Mouse (Mus musculus): ENCODE results near the gene Wdr46. TPM values are rescaled to one million over a fixed set of nuclear protein-coding genes. Genes with fewer than 3 reads are reported as not detected.

The Wdr46 gene
- total RNA-seq, 2 experiments from 2014 or later, result 21.8 to 24.8 TPM

DNA sequence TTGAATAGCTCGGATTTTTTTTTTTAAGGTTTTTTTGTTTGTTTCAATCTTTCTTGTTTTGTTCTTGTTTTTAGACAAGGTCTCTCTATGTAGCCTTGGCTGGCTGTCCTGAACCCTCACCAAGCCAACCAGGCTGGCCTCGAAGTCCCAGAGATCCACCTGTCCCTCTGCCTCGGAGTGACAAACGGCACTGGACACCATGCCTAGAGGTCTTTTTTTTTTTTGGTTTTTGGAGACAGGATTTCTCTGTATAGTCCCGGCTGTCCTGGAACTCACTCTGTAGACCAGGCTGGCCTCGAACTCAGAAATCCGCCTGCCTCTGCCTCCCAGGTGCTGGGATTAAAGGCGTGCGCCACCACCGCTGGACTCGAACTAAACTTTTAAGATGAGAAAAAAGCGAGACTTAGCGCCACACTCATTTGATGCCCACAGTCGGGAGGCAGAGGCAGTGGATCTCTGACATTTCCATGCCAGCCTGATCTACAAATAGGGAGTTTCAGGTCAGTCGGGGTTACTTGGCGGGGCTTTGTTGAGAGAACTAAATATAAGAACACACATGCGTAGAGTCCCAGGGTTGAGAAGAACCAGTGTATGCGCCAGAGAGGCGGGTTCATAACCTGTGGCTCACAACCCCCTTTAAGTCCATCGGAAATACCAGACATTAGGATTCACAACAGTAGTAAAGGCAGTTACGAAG lies 12.1 kb upstream of the Wdr46 start:
- DNase-seq (ENCODE audit: low spot score in 2 of 2), result no peak

DNA sequence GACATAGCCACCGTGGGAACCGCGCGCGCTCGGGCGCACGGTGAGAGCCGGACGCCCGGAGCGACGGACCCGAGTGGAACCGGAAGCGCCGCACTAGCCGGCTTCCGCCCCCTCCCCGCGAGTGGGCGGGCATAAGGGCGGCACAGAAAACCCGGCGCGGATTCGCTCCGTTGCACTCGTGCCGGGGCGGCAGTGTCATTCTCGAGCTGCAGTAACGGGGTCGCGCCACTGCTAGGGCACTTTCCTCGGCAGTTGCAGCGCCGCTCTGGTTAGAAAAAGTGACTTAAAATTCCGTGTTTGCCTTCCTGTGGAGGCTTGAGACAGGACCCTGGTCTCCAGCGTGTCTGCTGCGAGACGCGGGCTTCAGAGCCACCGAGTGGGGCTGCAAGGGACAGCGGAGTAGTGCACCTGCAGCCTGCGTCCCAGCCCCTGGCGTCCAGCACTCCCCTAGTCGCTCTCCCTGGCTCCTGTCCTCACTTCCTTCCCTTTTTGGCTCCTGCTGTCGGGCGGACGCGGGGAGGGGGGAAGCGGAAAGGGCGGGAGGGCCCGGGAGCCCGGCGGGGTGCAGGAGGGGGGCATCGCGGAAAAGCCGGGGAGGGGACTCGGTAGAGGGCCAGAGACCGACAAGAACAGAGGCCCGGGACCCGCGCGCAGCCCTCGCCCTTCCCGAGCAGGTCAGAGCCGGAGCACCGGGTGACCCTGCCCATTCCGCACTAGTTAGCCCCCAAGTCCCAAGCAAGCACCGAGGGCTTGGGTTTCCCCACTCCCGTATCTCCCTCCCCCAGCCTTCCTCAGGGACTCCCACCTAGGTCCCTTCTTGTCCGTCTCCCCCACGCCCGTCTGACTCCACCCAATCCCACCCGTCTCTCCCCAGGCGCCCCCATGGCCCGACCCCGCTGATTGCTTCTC lies 10.8 kb upstream of the Wdr46 start, which contains the start of gene Rgl2:
TSS of gene Rgl2 (plus strand) at position 173 of the 909 bp plus-strand sequence.
- DNase-seq (ENCODE audit: low spot score in 2 of 2), result peak; percentile 94 to 97

DNA sequence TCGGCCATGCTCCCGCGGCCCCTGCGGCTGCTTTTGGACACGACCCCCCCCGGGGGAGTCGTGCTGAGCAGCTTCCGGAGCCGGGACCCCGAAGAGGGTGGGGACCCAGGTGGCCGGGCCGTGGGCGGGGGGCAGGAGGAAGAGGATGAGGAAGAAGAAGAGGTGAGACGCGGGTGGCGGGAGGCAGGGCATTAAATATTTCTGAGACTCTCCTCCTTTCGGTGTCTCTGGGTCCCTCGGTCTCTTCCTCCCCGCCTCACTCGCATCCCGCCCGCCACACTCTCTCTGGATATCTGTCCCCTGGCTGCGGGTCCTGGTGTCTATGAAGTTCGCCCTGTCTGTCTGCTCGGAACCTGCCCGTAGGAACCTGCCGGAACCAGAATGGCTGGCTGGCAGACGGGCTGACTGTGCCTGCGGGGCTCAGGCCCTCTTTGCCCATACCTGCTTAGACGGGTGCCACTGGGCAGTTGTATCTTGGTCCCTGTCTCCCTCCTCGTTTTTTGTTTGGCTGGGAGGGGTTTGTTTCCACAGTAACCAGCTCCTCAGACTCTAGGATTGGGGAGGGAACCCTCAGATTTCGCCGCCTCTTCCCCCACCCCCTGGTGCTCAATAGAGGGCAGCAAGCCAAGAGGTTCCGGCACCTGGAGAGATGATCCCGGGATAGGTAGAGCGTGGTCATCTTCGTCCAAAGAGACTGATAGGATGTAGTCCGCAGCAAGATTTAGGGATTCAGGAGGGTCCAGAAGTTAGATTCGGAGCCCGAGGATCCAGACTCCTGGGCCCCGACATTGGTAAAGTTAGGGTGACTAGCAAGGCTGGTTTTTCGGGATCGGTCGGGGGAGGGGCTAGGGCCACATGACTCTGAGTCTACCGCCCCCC lies 9.9 kb upstream of the Wdr46 start:
- DNase-seq (ENCODE audit: low spot score in 2 of 2), result peak; percentile 54 to 65

DNA sequence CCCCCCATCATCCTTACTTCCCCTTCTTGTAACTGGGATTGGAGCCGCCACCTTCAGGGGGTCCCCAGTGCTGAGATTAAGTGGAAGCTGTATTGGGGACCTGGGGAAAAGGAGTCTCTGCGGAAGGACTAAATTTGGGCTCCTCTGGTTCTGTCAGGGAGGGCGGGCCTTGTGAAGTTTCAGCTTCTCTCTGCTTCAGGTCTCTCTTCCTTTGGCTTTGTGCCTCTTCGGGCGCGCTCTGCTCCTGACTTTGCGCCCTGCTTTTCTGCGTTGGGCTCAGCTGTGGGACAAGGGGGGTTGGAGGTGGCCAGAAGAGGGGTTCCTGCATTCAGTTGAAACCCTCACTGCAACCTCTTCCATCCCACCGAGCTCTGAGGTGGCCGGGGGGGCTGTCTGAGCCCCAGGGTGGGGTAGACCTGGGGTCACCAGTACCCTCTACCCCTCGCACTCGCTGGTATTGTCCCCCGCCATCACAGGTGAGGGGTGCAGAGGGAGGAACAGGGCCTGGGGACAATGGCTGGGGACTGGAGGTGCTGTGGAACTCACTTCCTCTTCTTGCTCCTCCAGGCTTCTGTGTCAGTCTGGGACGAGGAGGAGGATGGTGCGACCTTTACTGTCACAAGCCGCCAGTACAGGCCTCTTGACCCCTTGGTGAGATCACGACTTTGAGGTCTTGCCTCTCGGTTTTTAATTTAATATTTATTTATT lies 9.1 kb upstream of the Wdr46 start:
- no peak for DNase-seq (ENCODE audit: low spot score in 2 of 2)

DNA sequence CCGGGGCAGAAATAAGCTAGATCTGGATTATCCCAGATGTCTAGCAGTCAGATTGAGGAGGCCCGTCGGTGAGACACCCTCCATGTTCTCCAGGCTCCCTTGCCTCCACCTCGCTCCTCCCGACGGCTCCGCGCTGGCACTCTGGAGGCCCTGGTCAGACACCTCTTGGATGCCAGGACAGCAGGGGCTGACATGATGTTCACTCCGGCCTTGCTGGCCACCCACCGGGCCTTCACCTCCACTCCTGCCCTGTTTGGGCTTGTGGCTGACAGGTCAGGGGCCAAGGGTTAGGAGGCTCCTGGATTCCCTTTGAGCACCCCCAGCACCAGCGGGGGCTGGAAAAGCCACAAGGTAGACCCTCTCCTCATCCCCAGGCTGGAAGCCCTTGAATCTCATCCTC lies 8.5 kb upstream of the Wdr46 start:
- DNase-seq (ENCODE audit: low spot score in 2 of 2), result no peak

DNA sequence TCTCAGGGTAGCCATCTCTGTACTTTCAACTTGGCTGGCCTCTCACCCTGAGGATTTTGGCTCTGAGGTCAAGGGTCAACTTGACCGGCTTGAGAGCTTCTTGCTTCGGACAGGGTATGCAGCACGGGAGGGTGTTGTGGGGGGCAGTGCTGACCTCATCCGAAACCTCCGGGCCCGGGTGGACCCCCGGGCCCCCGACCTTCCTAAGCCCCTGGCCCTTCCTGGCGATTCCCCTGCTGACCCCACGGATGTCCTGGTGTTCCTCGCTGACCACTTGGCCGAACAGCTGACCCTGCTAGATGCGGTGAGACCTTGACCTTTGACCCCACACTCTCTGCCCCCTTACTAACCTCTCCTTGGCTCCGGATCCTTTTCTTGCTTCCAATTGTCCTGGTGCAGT lies 8.0 kb upstream of the Wdr46 start:
- no peak for DNase-seq (ENCODE audit: low spot score in 2 of 2)

DNA sequence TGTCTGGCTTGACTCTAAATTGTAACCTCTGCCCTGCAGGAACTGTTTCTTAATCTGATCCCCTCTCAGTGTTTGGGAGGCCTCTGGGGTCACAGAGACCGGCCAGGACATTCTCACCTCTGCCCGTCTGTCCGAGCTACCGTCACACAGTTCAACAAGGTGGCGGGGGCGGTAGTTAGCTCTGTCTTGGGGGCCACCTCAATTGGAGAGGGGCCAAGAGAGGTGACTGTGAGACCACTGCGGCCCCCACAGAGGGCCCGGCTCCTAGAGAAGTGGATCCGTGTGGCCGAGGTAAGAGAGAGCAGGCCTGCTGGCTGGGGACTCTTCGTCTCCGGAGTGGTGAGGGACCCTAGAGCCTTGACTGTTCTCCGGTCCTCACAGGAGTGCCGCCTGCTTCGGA lies 7.5 kb upstream of the Wdr46 start:
- no peak for DNase-seq (ENCODE audit: low spot score in 2 of 2)

DNA sequence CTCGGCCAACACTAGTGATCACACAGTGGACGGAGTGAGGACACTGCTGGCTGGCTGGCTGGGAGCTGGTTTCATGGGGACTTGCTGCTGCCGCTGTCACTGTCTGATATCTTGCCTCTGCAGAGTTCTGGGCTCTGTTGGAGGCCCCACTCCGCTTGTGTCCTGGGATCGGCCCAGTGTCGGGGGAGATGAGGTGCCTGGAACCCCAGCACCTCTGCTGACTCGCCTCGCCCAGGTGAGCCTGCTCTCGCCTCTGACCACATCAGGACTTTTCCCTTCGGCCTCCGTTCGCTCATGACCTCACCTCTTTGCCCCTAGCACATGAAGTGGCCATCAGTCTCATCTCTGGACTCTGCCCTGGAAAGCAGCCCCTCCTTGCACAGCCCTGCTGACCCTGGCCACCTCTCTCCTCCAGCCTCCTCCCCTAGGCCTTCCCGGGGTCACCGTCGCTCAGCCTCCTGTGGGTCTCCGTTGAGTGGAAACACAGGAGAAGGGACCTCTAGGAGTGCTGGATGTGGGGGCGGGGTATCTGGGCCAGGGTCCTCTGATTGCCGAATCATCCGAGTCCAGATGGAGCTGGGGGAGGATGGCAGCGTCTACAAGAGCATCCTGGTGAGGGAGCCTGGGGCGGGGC lies 4.9 kb upstream of the Wdr46 start:
- no peak for DNase-seq (ENCODE audit: low spot score in 2 of 2)

DNA sequence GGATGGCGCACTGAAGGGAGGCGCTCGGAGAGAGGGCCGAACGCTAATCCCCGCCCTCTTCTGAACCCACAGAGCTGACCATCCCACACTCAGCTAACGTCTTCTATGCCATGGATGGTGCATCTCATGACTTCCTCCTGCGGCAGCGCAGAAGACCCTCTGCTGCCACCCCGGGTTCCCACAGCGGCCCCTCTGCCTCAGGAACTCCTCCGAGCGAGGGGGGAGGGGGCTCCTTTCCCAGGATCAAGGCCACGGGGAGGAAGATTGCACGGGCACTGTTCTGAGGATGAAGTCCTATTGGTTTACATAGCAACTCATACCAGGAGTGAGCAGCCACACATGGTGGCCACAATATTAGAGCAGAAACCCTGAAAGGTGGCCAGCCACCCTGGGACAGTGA lies 3.5 kb upstream of the Wdr46 start:
- DNase-seq (ENCODE audit: low spot score in 2 of 2), result no peak

DNA sequence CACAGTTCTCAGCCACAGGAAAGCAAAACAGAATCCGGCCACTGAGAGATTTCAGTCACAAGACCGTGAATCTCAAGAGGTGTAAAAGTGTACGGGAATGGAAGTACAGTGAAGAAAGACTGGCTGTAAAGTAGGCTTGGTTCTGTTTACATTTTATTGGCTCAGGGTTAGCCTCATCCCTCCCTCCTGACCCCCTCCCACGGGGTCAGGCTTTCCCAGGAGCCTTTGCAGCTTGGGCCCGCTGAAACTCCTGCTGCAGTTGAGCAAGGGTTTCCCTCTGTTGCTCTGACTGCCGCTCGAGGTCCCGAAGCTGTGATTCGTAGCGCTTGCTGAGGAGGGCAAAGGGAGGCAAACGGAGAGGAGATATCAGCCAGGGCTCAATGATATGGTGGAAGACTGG lies 1.7 kb upstream of the Wdr46 start:
- DNase-seq (ENCODE audit: low spot score in 2 of 2), result no peak

DNA sequence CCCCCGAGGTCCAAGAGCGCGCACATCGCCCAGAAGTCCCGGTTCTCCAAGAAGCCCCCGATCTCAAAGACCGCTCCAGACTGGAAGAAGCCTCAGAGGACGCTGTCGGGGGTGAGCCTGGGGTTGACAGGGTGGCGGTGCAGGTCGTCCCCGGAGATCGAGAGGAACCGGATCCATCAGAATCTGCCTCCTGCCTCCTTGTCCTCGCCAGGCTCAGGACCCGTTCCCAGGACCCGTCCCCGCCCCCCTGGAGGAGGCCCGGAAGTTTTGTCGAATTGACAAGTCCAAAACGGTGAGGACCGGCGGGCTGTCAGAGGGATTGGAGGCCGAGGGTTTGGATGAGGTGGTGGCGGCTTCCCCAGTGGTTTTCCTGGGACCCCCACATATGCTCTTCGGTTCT lies 521 bp downstream of the Wdr46 start:
- DNase-seq (ENCODE audit: low spot score in 2 of 2), result no peak

DNA sequence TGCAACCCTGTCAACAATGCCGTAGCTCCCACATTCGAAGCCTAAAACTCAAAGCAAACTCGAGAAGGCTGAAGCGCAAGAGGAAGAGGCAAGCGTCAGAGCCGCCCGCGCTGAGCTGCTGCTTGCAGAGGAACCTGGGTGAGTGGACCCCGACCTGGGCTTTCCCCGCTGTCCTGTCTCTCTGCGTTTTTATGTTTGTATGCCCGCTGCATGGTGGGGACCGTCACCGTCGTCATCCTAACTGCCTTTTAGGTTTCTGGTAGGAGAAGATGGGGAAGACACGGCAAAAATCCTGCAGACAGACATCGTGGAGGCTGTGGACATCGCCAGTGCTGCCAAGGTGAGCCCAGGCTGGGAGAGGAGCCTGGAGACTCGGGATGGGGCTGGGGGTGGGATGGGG lies 921 bp downstream of the Wdr46 start:
- no peak for DNase-seq (ENCODE audit: low spot score in 2 of 2)

DNA sequence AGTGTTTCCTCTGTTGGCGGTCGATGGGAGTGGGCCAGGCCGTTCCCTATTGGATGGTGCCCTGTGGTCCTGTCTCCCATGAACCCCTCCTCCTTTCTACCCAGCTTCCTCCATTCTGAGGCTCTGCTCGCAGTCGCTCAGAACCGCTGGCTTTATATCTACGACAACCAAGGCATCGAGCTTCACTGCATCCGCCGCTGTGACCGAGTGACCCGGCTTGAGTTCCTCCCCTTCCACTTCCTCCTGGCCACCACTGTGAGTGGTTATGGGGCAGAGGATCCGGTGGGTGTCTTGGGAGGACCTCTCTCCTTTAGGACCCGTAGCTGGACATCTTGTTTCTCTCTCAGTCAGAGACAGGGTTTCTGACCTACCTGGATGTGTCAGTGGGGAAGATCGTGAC lies 3.0 kb downstream of the Wdr46 start:
- DNase-seq (ENCODE audit: low spot score in 2 of 2), result no peak

DNA sequence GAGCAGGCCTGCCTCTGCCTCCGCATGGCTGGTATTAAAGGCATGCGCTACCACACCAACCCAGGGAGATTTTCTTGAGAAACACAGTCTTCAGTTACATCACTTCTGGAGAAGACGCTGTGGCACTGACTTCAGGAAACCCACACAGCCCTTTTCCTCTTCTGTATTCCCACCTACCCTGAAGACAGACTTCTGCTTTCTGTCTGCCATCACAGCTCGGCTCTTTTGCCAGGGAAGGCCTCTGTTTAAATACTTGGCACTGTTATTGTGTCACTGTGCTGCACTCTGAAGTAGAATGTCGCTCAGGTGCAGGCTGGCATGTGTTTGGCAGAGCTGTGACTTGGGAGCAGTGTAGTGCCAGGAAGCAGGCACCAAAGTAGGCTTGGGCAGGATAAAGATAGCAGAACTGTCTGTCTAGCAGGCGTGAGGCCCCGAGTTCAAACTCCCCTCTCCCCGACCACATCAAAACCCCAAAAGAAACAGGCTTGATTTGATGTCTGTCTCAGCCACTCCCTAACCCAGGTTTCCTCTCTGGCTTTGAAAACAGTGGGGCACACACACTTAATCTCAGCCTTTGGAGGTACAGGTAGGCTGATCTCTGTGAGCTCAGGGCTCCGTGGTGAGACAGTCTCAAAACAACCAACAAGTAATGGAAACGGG lies 7.1 kb downstream of the Wdr46 start:
- no peak for DNase-seq (ENCODE audit: low spot score in 2 of 2)

DNA sequence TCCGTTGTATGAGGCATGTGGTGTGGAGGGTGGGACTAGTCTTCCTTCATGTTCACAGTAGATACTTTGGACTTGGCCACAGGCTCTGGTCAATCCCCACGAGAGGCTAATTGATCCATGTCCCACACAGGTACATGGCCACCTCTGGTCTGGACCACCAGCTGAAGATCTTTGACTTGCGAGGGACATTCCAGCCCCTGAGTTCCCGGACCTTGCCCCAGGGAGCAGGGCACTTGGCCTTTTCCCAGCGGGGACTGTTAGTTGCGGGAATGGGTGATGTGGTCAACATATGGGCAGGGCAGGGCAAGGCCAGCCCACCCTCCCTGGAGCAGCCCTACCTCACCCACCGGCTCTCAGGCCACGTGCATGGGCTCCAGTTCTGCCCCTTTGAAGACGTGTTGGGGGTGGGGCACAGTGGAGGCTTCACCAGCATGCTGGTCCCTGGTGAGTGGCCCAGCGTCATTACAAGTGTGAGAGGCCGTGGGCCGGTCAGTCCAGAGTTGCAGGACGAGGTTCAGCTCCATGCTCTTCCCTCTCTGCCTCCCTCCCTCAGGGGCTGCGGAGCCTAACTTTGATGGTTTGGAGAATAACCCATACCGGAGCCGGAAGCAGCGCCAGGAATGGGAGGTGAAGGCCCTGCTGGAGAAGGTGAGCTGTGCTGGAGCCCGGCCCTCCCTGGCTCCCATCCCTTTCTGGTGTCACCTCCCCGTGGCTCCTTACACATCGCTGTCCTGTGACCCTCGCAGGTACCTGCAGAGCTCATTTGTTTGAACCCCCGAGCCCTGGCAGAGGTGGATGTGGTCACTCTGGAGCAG lies 7.8 kb downstream of the Wdr46 start:
- no peak for DNase-seq (ENCODE audit: low spot score in 2 of 2)

DNA sequence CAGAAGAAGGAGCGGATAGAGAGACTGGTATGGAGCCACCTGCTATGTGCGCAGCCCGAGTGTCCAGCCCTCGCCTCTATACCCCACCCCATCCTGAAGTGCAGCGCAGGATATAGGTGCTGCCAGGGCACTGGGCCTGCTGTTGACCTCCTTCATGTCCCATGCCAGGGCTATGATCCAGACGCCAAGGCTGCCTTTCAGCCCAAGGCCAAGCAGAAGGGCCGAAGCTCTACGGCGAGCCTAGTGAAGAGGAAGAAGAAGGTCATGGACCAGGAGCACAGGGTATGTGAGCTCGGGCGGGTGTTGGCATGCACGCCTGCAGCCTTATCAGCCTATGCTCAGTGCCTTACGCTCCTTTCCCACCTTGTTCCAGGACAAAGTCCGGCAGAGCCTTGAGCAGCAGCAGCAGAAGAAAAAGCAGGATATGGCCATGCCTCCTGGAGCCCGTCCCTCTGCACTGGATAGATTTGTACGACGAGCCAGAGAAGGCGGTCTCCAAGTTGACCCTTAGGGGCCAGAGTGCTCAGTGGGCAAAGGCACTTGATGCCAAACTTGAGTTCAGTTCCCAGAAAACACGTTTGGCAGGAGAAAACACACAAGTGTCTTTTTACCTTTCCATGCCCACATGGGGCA lies 8.6 kb downstream of the Wdr46 start:
- DNase-seq (ENCODE audit: low spot score in 2 of 2), result no peak

DNA sequence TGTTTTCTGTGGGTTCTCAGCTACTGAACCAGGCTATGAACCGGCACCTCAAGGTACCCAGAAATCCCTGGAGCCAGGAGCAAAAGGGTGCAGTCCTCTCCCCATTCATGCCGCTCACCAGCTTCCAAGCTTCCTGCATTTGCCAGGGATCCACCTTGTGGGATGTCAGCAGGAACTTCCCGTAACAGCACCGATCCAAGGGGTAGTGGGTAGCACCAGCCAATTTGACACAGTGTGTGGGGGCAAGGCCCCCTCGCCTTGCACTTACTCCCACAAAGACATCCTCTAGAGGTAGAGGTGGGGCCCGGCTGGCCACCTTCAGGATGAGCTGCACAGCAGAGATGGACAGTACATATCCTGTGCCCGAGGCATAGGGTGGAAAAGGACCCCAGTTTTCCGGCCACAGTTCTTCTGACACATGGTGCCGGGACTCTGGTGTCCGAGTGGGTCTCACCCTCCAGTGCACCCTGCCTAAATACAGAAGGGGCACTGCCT lies 9.7 kb downstream of the Wdr46 start:
- DNase-seq (ENCODE audit: low spot score in 2 of 2), result no peak

All from layer of hippocampus, postnatal 10 days (tissue).